Comparison of ENCODE assay signal across 12 mouse cellular contexts in the genomic region with DNA sequence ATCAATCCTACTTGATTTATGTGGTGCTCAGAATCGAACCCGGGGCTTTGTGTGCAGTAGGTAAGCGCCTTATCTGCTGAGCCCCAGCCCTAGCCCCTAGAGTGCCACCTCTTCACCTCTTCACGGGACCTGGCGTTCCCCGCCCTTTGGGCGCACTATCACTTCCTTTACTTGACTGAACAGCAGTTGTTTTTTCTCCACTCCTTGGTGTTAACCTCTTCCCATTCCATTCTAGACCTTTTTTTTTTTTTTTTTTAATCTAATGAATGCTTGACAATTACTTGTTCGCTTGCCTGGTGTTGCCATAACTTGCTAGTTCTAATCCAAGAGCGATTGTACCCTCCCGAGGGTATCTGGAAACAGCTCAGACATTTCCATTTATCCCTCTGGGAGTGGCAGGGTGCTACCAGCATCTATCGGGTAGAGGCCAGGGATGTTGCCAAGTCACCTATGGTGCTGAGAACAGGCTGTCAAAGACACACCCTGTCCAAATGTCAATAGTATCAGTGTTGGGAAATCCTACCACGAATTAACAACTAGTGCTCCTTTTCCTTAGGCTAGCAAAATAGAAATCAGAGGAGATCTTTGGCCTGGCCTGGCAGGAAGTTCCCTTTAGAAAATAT. TPM values are rescaled to one million over a fixed set of nuclear protein-coding genes. Genes with fewer than 3 reads are reported as not detected.
A peak's percentile ranks its signal among the peaks of the same experiment; 100 is the strongest.
DNase-seq lines count a peak whose midpoint lies in the region; ATAC-seq and TF ChIP-seq lines count a peak whose summit lies in the region.
"Had no signal": no experiment of that assay in that cellular context is flagged by ENCODE, and none has a peak within 500 bp of the region (broad histone marks: within the 10 kb centered on the region; RNA-seq: fewer than 3 reads in every experiment).

No protein-coding gene starts in this region.

- no peak overlapping the region for H3K4me2 ChIP-seq in kidney, postnatal 0 days (ENCODE audit: low read length)
- H3K4me2 ChIP-seq in hindbrain, embryonic 16.5 days (ENCODE audit: low read length) = no peak overlapping the region

- intact Hi-C loops in gastrocnemius, adult 2 months (cut with DNase I) = no loop called here

- no peaks in the 10 kb centered on the region for H3K9me3 ChIP-seq in kidney, postnatal 0 days (replicated peaks; ENCODE audit: low read length)
- no peaks in the 10 kb centered on the region for H3K9me3 ChIP-seq in hindbrain, embryonic 16.5 days (ENCODE audit: control insufficient read depth, low read length)
- H3K9me3 ChIP-seq: limb, embryonic 13.5 days had no signal

- no peak for ATAC-seq in kidney, postnatal 0 days (replicated peaks; ENCODE audit: low FRiP score, low read depth)
- ATAC-seq in frontal cortex, adult (ENCODE audit: low TSS enrichment) = no peak
- no peak for ATAC-seq in hindbrain, embryonic 16.5 days

- H3K9ac ChIP-seq in kidney, postnatal 0 days (ENCODE audit: low read depth, low read length) = no peak overlapping the region
- H3K9ac ChIP-seq in hindbrain, embryonic 16.5 days (ENCODE audit: low read depth, low read length) = no peak overlapping the region
- H3K9ac ChIP-seq: limb, embryonic 13.5 days had no signal

- 71% methylated on average over 12 of the region's 12 CpGs for WGBS in kidney, postnatal 0 days
- 85% methylated on average over 12 of the region's 12 CpGs for WGBS in hindbrain, embryonic 16.5 days

- H3K27me3 ChIP-seq in kidney, postnatal 0 days (ENCODE audit: insufficient read depth, low read length) = no peaks in the 10 kb centered on the region
- no peaks in the 10 kb centered on the region for H3K27me3 ChIP-seq in hindbrain, embryonic 16.5 days (replicated peaks; ENCODE audit: control insufficient read depth, insufficient read depth, low read length)

- TF ChIP-seq CTCF in gastrocnemius, adult 2 months (IDR thresholded peaks at IDR 0.05) = no peak
- no peak for TF ChIP-seq CTCF in kidney, postnatal 0 days (IDR thresholded peaks at IDR 0.05; ENCODE audit: low read depth)

- DNase-seq in gastrocnemius, adult 2 months = peak; percentile 66
- DNase-seq in gastrocnemius, postnatal 10 days = no peak
- peak; percentile 26 for DNase-seq in kidney, postnatal 0 days (ENCODE audit: low spot score)
- no peak for DNase-seq in kidney, postnatal 4 days
- DNase-seq in fat pad, adult 2 months (ENCODE audit: extremely low read depth, low read depth, low spot score) = peak; percentile 97
- DNase-seq in skeletal muscle tissue, adult 2 months (ENCODE audit: low read depth, low spot score) = peak; percentile 64
- DNase-seq: heart, postnatal 4 days had no signal

- no peaks in the 10 kb centered on the region for H3K36me3 ChIP-seq in kidney, postnatal 0 days (ENCODE audit: insufficient read depth, low read length)
- no peaks in the 10 kb centered on the region for H3K36me3 ChIP-seq in hindbrain, embryonic 16.5 days (ENCODE audit: control insufficient read depth, insufficient read depth, low read length)
- H3K36me3 ChIP-seq: limb, embryonic 13.5 days had no signal

- peak overlapping the region; percentile 54 for H3K4me3 ChIP-seq in gastrocnemius, adult 2 months
- H3K4me3 ChIP-seq in kidney, postnatal 0 days (replicated peaks; ENCODE audit: low read depth, low read length) = no peak overlapping the region
- no peak overlapping the region for H3K4me3 ChIP-seq in hindbrain, embryonic 16.5 days (ENCODE audit: low read length)
- H3K4me3 ChIP-seq: erythroblast, embryonic 14.5 days; myocyte had no signal

- H3K4me1 ChIP-seq in kidney, postnatal 0 days (replicated peaks; ENCODE audit: insufficient read depth, low read length) = 0 out of 2 replicates have a peak, but pooled peaks cover 12% of the 10 kb centered on the region
- peaks cover 4% of the 10 kb centered on the region; the same call in 1 of the 2 replicates for H3K4me1 ChIP-seq in hindbrain, embryonic 16.5 days (ENCODE audit: control insufficient read depth, insufficient read depth, low read depth, low read length)

- peak overlapping the region; percentile 88 for H3K27ac ChIP-seq in gastrocnemius, adult 2 months
- peak overlapping the region; percentile 63 for H3K27ac ChIP-seq in kidney, postnatal 0 days
- no peak overlapping the region for H3K27ac ChIP-seq in hindbrain, embryonic 16.5 days (ENCODE audit: low read depth, low read length)
- H3K27ac ChIP-seq: limb, embryonic 13.5 days had no signal

RNA-seq across cellular contexts. Expression of a gene that starts 4.3 kb away (rescaled TPM):
- total RNA-seq in gastrocnemius, adult 2 months (2021) = 100 to 1,000 TPM; 103 to 115 TPM
- 10 to 100 TPM; 30.0 to 36.1 TPM for total RNA-seq in gastrocnemius, postnatal 10 days (2021)
- polyA plus RNA-seq in kidney, postnatal 0 days (2015; fragmentation: Nextera tagmentation; extraction: Ambion mirVana) = 10.4 and 12.1 TPM in 2 replicates
- 6.5 and 8.1 TPM in 2 replicates for polyA plus RNA-seq in hindbrain, embryonic 16.5 days (2015; fragmentation: Nextera tagmentation; extraction: Ambion mirVana)

RNA-seq across cellular contexts. Expression of a gene that starts 15.7 kb away (rescaled TPM):
- total RNA-seq in gastrocnemius, adult 2 months (2021) = 1 to 10 TPM; 1.8 to 2.0 TPM
- 1 to 10 TPM; 2.8 to 6.3 TPM for total RNA-seq in gastrocnemius, postnatal 10 days (2021)
- 5.2 and 6.6 TPM in 2 replicates for polyA plus RNA-seq in kidney, postnatal 0 days (2015; fragmentation: Nextera tagmentation; extraction: Ambion mirVana)
- polyA plus RNA-seq in hindbrain, embryonic 16.5 days (2015; fragmentation: Nextera tagmentation; extraction: Ambion mirVana) = 5.3 and 6.0 TPM in 2 replicates

Comparison
In these comparisons a context has a peak if more than half of its experiments do, and no peak if none do; other contexts are left out.
1. DNase-seq: peak in gastrocnemius, adult 2 months (single experiment), kidney, postnatal 0 days (single experiment), fat pad, adult 2 months (single experiment) and skeletal muscle tissue, adult 2 months (single experiment); none in gastrocnemius, postnatal 10 days (single experiment) and kidney, postnatal 4 days (0 of 2).